Mouse (Mus musculus) CD4-positive, CD25-positive, alpha-beta regulatory T cell, adult 4 months (primary cell): ENCODE results near the gene Gm28434. TPM values are rescaled to one million over a fixed set of nuclear protein-coding genes. Genes with fewer than 3 reads are reported as not detected.

Source experiments
- ATAC-seq: one replicate; pipeline ENCODE4 v1.8.0; 2017
- polyA plus RNA-seq, 2 experiments: library from polyadenylated mRNA; unstranded; fragments of 100-300 nt; shearing (Covaris generic); gene quantifications; one replicate each; pipeline ENCODE4 v1.2.1; 2017

Gm28434 gene
- not detected for polyA plus RNA-seq

DNA sequence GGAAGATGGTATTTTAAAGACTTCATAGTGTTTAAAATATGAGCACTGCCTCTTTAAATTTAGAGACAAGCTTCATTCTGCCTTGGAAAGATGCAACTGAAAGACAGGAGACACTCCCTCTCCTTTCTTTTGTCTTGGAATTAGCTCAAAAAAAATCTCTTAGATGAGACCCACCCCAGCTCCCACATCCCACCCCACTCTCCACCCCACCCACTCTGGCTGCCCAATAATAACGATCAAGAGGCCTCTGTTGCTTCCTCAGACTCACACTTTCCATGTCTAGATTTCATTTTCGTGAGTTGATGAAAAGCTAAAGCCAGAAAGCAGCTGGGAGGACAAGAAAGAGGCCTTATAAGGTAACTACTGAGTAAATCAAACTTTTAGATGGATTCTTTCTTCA is at the start of gene Gm28434, which contains the start of gene 2310003L06Rik:
TSS of gene Gm28434 (plus strand) at position 317 of the 400 bp plus-strand sequence.
TSS of gene 2310003L06Rik (plus strand) at position 259 of the 400 bp plus-strand sequence.
- ATAC-seq = no peak

DNA sequence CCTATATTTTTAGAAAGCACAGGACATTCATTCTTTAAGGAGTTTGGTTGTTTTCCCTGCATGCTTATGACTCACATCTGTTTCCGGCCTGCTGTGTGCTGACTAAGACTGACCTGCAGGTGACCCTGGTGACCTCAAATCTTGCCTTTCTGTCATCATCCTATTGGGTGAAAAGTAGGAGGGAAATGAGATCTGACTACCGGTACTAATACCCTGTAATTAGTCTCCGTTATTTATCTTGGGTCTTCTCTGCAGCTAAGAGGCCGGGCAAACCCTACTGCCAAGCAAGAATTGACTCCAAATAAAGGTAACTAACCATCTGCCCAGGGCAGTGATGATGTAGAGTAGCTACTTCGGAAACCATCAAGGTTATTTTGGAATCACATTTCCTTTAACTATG is 43.9 kb upstream of the Gm28434 start, which contains the start of gene Csn3:
TSS of gene Csn3 (plus strand) at position 208 of the 400 bp plus-strand sequence.
- no peak for ATAC-seq

DNA sequence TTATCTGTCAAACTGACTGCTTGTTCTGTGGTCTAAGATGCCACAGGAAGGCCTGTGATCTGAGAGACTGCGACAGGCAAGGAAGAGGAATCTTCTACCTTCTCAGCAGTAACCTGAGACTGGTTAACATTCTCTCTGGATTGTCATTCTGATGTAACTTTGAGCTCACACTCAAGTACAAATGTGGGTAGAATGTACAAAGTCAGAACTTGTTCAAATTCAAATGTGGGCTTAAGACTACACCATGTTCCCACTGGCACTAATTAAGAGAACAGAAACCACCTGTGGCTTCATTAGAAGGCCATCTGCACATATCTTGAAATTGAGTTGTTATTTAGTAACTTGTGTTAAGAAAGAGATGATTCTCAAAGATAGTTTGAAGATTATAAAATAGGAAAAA is 37.7 kb upstream of the Gm28434 start:
- ATAC-seq = no peak

DNA sequence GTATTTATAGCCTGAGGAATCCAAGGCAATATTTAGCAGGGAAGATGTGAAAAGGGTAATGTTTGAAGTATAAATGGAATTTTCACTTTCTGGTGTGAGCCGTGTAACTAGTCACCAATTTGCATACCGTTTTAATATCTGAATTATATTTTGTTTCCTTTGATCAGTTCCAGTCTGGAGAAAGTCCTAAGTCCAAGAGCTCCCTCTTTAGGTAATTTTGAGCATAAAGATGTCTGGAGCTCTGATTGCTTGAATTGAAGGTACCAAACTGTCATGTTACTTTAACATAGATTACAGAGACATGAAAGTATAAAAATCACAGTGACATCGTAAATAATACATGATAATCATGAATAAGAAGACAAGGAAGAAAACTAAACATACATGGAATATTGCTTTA is 28.6 kb upstream of the Gm28434 start:
- no peak for ATAC-seq

DNA sequence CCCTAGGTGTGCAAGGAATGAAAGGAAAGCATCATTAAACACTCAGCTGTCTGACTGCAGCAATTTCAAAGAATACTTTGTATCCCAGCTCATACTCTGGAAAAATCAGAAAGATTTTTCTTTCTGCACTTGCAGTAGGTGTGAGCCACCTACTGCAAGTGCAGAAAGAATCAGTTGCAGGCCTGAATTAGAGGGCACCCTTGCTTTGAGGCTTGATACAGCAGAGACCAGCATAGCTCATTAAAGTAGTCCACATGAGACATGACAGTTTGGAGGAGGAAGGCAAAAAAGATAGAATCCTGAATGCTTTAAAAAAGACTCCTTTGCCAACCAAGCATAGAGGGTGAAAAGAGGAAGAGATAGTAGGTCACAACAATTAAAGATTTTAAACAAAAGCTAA is 26.8 kb upstream of the Gm28434 start:
- no peak for ATAC-seq

DNA sequence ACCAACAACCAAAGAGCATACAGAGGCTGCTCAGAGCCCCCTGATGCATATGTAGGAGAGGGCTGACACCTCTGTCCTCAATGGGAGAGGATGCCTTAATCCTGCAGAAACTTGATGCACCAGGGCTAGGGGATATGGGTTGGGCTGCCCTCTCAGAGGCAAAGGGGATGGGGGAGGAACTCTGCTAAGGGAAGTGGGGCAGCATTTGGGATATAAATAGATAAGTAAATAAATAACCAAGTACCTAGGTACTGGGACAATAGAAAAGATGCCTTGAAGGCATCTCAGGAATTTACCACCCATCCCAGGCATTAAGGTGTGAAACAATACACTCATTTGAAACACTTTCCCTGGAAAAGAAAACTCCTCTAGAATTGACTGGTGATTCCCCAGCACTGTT is 17.5 kb upstream of the Gm28434 start:
- ATAC-seq = no peak

DNA sequence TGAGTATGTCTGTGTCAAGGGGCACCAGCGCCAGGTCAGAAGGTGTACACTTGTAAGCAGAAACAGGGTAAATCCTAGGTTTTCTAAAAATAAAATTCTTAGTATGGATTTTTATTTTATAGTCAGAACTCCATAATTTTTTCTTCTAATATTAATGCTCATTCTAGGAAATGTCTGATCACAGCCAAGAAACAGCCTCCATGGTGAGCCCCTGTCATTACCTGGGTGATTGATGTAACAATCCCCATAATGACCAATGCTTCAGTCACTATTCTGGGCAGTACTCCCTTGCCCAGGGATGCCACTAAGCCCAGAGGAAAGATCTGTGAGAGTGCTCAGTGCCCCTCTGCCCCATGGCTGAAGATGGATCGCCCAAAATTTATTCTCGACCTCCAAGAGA is 9.8 kb downstream of the Gm28434 start, which contains the start of gene Cabs1:
TSS of gene Cabs1 (plus strand) at position 301 of the 400 bp plus-strand sequence.
- no peak for ATAC-seq

DNA sequence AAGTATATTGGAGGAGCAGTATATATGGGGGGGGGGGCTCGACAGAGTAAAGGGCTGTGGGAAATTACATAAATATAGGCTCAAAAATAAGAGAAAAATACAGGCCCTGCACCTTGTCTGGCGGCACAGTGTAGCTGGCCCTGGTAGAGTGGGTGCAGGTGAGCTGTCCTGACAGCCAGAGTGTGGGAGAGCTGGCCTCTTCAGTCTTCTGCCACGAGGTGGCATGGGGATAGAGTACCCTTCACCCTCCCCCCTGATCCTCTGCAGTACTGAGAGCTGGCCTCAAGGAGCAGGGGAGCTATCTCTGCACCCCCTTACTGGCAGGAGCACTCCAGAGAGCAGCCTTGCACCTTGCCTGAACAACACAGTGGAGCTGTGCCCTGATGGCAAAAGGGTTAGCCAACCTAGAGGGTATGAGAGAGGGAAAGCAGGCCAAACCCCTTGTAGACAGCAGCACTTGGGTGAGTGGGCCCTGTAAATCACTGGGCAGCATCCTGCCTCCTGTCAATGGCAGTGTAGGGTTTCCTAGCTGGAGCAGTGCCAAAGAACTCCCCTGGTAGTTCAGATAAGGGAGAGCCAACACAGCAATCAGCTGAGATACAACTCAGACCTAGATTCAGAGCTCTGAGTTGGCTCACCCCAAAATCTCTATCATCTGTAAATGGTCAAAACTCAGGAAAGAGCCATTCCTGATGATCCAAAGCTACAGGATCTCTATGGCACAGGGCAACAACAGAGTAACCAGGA is 13.3 kb downstream of the Gm28434 start:
- no peak for ATAC-seq

DNA sequence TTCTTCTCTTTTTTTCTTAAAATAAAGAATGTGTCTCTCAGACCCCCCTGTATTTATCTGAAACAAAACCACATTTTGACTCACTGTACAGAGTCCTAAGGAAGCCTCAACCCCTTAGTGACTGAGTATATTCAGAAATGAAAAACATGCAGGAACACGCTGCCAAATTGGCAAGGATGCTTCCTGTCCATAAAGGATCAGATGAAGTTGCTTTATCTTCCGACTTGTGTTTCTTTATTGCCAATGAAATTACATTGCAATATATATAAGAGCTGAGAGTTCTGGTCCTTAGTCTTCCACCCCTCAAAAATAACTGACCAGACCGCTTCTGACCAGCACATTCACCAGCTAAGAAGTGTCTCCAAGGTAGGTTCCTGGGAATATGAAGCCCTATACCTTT is 32.9 kb downstream of the Gm28434 start, which contains the start of gene Smr3a:
TSS of gene Smr3a (plus strand) at position 301 of the 400 bp plus-strand sequence.
- ATAC-seq = no peak

DNA sequence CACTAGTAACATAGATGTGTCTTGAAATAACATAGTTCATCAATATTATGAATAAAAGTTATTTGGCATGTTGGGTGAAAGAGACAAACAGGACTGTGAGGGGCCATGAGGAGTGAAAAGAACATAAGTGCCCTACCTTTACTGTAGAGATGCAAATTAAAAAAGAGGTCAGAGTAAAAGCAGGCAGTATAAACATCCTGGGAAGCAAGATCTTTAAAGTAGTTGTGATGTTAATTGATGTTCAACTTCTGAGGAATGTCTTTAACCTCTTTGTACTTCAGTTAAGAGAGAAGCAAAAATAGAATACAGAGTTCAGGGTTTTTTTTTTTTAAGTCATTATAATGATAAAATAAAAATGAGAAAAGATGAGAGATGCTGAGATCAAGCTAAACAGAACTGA is 35.9 kb downstream of the Gm28434 start:
- no peak for ATAC-seq

Other genes starting within 250 kb of the Gm28434 start
- gene Csn1s2a, start 194.9 kb upstream of the Gm28434 start, polyA plus RNA-seq = not detected
- under 1 TPM in 1 of 2 experiments, not detected in 1; 0.40 TPM for gene Csn1s2b, start 161.4 kb upstream of the Gm28434 start, polyA plus RNA-seq
- gene Prr27, start 143.8 kb upstream of the Gm28434 start, polyA plus RNA-seq = not detected
- gene Odam, start 84.5 kb upstream of the Gm28434 start, polyA plus RNA-seq = not detected
- gene Csn3, start 43.9 kb upstream of the Gm28434 start, polyA plus RNA-seq = not detected
- not detected for gene 2310003L06Rik, start 58 bp upstream of the Gm28434 start, polyA plus RNA-seq
- not detected for gene Cabs1, start 9.9 kb downstream of the Gm28434 start, polyA plus RNA-seq
- not detected for gene Smr3a, start 33.0 kb downstream of the Gm28434 start, polyA plus RNA-seq
- not detected for gene Smr2, start 117.0 kb downstream of the Gm28434 start, polyA plus RNA-seq
- gene Gm11116, start 142.0 kb downstream of the Gm28434 start, polyA plus RNA-seq = not detected
- gene Gm11115, start 184.6 kb downstream of the Gm28434 start, polyA plus RNA-seq = not detected